Mouse (Mus musculus) liver, embryonic 14.5 days (tissue): Measurements from ENCODE around the gene Mafk.

ENCODE experiments used
- CTCF ChIP-seq: IDR thresholded peaks from 2 replicates; pipeline ENCODE4 v1.5.1; 2016; ENCODE audit warnings: antibody characterized with exemption, low read depth, control low read depth
- EP300 ChIP-seq: IDR thresholded peaks from 2 replicates; pipeline ENCODE4 v1.6.1; 2016; ENCODE audit warnings: antibody characterized with exemption, low read depth

DNA sequence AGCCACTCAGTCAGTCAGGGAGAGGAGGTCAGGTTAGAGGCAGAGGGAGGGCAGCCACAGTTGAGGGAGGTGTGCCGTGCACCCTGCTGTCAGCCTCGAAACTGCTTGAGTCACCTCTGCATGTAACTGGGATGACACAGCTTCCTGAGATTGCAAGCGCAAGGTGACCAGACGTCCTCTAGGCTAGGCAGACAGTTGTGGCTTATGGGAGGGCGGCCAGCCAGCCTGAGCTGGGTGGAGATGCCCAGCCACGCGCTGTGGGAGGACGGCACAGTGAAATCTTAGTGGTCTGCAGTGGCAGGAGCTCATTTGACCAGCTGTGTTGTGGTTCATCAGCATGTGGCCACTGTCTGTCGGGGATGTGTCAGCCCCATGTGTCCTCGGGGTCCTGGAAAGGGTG, 3.6 kb downstream of the Mafk start:
- TF ChIP-seq CTCF (peak; percentile 32), EP300 (no peak)
